Mouse (Mus musculus) thymus, adult 2 months (tissue): ENCODE results near the gene Kdm5b. TPM values are rescaled to one million over a fixed set of nuclear protein-coding genes. Genes with fewer than 3 reads are reported as not detected.

Source experiments
- DNase-seq: peaks from one replicate; pipeline ENCODE4 v3.0.0; 2021
- H3K27ac ChIP-seq: fragments of 200-500 bp; 2 replicates; pipeline ENCODE4 v1.5.1; 2012; ENCODE audit warnings: low read length, control low read depth; ENCODE audit not compliant: control insufficient read depth, insufficient read depth
- H3K27me3 ChIP-seq: fragments of 200-500 bp; 2 replicates; pipeline ENCODE4 v1.6.1; 2012; ENCODE audit warnings: mild to moderate bottlenecking, low read length, moderate library complexity, mixed read lengths; ENCODE audit not compliant: control insufficient read depth, insufficient read depth
- H3K36me3 ChIP-seq: fragments of 200-500 bp; 2 replicates; pipeline ENCODE4 v1.6.1; 2012; ENCODE audit warnings: mild to moderate bottlenecking, low read length, moderate library complexity; ENCODE audit not compliant: control insufficient read depth, insufficient read depth
- H3K4me1 ChIP-seq: fragments of 200-500 bp; replicated peaks from 2 replicates; pipeline ENCODE4 v1.6.1; 2012; ENCODE audit warnings: low read length; ENCODE audit not compliant: control insufficient read depth, insufficient read depth
- H3K4me3 ChIP-seq: fragments of 200-500 bp; 2 replicates; pipeline ENCODE4 v1.5.1; 2012; ENCODE audit warnings: mild to moderate bottlenecking, low read length, control low read depth, moderate library complexity; ENCODE audit not compliant: control insufficient read depth, insufficient read depth
- CTCF ChIP-seq: fragments of 200-500 bp; IDR thresholded peaks from 2 replicates; pipeline ENCODE4 v1.5.1; 2012; ENCODE audit warnings: mild to moderate bottlenecking, control low read depth, low read length, moderate library complexity, borderline replicate concordance; ENCODE audit not compliant: control insufficient read depth, poor library complexity, insufficient read depth; ENCODE audit errors: extremely low read depth
- POLR2A ChIP-seq: fragments of 200-500 bp; IDR thresholded peaks from 2 replicates; pipeline ENCODE4 v1.6.1; 2012; ENCODE audit warnings: mild to moderate bottlenecking, low read length, control low read depth, moderate library complexity; ENCODE audit not compliant: control insufficient read depth, poor library complexity, insufficient read depth; ENCODE audit errors: extremely low read depth
- WGBS: fragments of 180-500 bp; shearing (Covaris S2); methylation state at CpG from one replicate; pipeline ENCODE4 v1.1.7; 2018; 5-methylcytosine and 5-hydroxymethylcytosine counted together
- polyA plus RNA-seq: library from polyadenylated mRNA; depleted of rRNA; stranded (reverse); fragments of >200 nt; gene quantifications from 2 replicates; pipeline ENCODE4 v1.2.3, GENCODE M21; 2012

Gene Kdm5b
- polyA plus RNA-seq, 1 experiment = 26.7 TPM

GRCm38 (mm10) chr1:134556671-134557218, 3.2 kb upstream of the Kdm5b start:
- Histone ChIP-seq H3K4me1 (peaks cover 9% of the 10 kb centered on the region), H3K27ac (peak overlapping the region; percentile 48), H3K4me3 (peak overlapping the region; percentile 88), H3K36me3 (no peaks in the 10 kb centered on the region), H3K27me3 (no peaks in the 10 kb centered on the region)
- TF ChIP-seq POLR2A (peak; percentile 80), CTCF (peak; percentile 41; the same call in 1 of the 2 replicates)
- peak; percentile 91 for DNase-seq
- 1% methylated on average over 35 of the region's 35 CpGs for WGBS

GRCm38 (mm10) chr1:134558511-134558910, 1.5 kb upstream of the Kdm5b start:
- Histone ChIP-seq H3K4me3 (no peak overlapping the region), H3K27me3 (no peaks in the 10 kb centered on the region), H3K27ac (no peak overlapping the region), H3K36me3 (no peaks in the 10 kb centered on the region), H3K4me1 (peaks cover 9% of the 10 kb centered on the region)
- DNase-seq = no peak
- TF ChIP-seq POLR2A (no peak), CTCF (no peak)
- WGBS = 91% methylated on average over 5 of the region's 5 CpGs

DNA sequence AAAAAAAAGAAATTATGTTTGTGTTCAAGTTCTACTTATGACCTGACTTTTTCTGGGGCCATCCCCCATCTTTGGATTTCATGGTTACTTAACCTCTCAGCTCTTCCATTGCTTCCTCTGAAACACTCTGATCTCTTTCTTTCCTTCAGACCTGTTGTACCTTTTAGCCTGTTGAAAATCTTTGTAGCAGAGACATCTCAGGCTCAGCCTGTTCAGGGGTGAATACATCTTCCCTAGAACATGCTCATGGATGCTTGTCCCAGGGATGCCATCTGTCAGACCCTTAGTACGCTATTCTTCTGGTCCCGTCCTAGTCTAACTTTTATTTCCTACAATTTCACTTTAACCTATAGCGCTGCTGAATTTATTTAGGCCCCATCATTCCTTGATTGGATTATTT, 745 bp upstream of the Kdm5b start:
- Histone ChIP-seq H3K27ac (no peak overlapping the region), H3K4me3 (no peak overlapping the region), H3K27me3 (no peaks in the 10 kb centered on the region), H3K36me3 (no peaks in the 10 kb centered on the region), H3K4me1 (peaks cover 9% of the 10 kb centered on the region)
- WGBS = 95% methylated on average over 3 of the region's 3 CpGs
- no peak for DNase-seq
- TF ChIP-seq POLR2A (no peak), CTCF (no peak)

DNA sequence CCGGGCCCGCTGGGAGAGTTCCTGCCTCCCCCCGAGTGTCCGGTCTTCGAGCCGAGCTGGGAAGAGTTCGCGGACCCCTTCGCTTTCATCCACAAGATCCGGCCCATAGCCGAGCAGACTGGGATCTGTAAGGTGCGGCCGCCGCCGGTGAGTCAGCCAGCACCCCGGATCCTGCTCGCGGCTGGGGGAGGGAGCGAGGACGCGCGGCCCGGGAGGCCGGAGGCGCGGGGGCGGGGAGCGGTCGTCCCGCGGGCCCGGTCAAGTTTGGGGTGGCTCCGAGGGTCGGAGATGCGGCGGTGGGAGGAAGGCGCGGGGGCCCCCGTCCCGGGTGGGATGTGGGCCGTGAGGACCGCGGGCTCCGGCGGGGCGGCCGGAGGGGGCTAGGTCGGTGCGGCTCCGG, 425 bp downstream of the Kdm5b start:
- H3K27ac ChIP-seq = peak overlapping the region; percentile 41
- peak; percentile 55 for DNase-seq
- H3K36me3 ChIP-seq = no peaks in the 10 kb centered on the region
- peak overlapping the region; percentile 89 for H3K4me3 ChIP-seq
- TF ChIP-seq POLR2A (no peak), CTCF (no peak)
- WGBS = under 1% methylated on average over 49 of the region's 50 CpGs
- peaks cover 10% of the 10 kb centered on the region for H3K4me1 ChIP-seq
- H3K27me3 ChIP-seq = no peaks in the 10 kb centered on the region

DNA sequence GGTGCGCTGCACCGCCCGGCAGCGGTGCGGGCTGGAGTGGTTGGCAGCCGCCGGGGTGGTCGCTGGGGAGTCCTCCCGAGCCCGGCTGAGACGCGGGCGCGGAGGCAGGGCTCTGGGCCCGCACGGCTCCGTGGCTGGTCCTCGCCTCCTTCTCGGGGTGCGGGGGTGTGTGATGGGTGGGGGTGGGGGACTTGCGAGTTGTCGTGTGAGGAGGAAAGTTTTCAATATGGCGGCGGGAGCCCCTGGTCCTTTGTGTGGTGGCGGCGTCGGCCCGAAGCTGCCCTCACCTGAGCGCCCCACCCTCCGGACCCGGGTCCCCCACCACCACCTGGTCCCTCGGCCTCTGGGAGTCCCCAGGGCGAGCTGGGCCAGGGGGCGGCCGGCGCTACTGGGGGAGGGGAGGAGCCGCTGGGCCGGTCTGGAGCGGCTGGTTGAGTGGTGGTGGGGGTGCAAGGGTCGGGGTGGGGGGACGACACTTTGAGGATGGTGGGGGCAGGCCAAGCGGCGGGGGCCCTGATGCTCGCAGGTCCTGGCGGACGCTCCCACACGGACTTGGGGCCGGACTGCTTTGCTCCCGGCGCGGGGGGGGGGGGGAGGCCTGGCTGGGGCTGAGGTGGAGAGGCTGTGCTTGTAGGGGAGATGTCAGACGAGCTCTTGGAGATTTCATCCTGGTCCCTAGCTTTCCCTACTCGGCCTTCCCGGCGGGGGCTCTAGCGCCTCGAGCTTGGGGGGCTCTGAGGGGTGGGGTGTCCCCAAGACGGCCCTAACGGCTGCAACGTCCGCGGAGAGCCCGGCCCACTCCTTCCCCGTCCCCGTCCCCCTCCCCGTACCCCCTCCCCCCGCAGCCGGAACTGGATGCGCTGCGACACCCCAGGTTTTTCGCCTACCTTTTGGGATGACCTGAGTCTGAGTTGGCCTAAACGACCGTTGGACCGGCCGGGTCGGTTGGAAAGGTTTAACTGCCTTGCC, 1.1 kb downstream of the Kdm5b start:
- no peak for TF ChIP-seq CTCF
- TF ChIP-seq POLR2A = no peak
- DNase-seq = peak; percentile 42
- Histone ChIP-seq H3K27me3 (no peaks in the 10 kb centered on the region), H3K36me3 (no peaks in the 10 kb centered on the region), H3K4me3 (peak overlapping the region; percentile 89), H3K4me1 (peaks cover 9% of the 10 kb centered on the region), H3K27ac (no peak overlapping the region)
- WGBS = under 1% methylated on average over 76 of the region's 76 CpGs

- Histone ChIP-seq H3K36me3 (no peaks in the 10 kb centered on the region), H3K27ac (no peak overlapping the region), H3K4me3 (peak overlapping the region; percentile 89), H3K4me1 (peaks cover 8% of the 10 kb centered on the region), H3K27me3 (no peaks in the 10 kb centered on the region)
- DNase-seq = no peak
- 24% methylated on average over 7 of the region's 7 CpGs for WGBS
- TF ChIP-seq POLR2A (no peak), CTCF (no peak)
Measured at GRCm38 (mm10) chr1:134561770-134562143, 1.8 kb downstream of the Kdm5b start.
